Mouse (Mus musculus): ENCODE measurements around the gene Rnf215.
"Not testable (repeated sequence)": the region's sequence is repeated elsewhere in the genome, so short reads cannot be mapped to it uniquely, and the experiment has no call there.

The Rnf215 gene

DNA sequence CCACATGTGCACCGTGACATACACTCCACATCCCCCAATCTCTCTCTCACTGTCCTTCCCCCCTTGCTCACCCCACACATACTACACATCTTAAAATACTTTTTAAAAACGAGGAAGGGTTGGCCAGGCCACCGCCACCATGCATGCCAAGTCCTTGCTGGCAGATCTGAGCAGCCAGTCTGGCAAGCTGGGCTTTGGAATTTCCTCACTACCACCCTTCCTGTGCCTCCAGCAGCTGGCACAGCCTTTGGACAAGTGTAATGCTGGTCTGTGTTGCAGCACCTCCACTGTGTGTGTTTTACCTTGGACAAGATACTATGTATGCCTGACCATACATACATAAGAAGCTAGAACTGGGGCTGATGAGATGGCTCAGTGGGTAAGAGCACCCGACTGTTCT lies 21.5 kb upstream of the Rnf215 start:
- in situ Hi-C loops (cut with MboI, MseI), result no loop called here

DNA sequence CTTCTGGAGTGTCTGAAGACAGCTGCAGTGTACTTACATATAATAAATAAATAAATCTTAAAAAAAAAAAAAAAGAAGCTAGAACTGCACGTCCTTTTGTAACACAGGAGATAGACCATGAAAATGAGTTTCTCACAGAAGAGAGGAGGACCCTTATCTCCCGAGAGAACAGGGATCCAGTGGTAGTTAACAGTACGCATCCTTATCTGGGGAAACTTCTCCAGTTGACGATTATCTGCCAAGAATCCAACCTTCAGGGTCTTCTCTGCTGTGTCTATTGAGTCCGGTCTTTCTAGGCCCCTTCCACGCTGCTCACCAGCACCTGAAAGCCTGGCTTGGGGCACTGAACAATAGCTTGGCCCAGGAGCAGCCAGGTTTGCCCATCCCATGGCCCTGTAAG lies 21.0 kb upstream of the Rnf215 start:
- in situ Hi-C loops (cut with MboI, MseI), result no loop called here

DNA sequence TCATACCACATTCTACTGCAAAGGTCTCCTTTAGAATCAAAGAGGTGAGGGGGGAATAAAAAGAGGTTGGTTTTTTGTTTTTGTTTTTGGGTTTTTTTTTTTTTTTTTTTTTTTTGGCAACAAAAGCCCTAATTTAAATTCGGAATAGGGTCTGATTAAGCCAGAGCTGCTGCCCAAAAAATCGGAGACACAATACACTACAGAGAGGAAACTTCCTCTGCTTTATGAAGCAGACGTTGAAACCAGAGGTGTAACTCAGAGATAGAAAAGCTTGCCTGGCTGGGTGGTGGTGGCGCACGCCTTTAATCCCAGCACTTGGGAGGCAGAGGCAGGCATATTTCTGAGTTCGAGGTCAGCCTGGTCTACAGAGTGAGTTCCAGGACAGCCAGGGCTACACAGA lies 20.5 kb upstream of the Rnf215 start:
- in situ Hi-C loops (cut with MboI, MseI), result not testable (repeated sequence)

DNA sequence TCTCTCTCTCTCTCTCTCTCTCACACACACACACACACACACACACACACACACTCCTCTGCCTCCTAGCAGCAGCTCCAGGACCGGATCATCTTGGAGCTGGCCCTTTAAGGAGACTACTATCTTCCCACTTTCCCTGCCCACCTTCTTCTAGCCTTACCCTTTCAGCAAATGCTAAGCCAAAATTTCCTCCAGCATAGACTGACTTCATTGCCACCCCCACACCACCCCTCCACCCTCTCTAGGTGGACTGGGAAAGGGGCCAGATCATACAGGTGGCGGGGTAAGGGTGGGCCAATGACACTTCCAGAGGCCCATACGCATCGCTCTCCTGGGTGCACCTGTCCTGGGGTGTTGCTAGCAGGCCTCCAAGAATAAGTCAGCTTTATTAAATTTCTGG lies 19.6 kb upstream of the Rnf215 start:
- in situ Hi-C loops (cut with MboI, MseI), result no loop called here

DNA sequence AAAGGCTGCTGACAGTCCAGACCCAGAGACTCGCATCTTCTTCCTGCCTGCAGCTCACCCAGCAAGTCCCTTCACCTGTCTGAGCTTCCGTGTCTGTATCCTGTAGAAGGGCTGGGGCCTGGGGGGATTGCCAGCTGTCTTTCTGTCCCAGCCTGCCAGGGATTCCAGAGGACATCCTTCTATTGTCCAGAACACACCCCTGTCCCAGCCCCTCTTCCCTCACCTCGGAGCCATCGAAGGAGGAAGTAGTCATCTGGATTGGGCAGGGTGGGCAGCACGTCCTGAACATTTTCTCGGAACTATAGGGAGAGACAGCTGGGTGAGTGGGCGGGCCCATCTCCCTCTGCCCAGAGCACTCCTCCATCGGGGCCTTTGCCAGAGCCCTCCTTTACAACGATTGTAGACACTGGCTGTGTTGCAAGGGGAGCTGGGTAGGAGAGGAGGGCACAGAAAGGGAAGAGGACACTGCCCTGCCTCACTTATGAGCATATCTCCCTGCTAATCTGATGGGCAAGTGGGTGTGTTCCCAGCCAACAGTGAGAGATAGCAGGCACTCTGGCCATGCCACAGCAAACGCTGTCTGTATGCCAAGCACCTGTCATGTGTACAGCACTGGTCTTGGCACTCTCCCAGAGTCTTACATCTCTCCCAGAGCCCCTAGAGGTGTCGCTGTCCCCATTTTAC lies 18.4 kb upstream of the Rnf215 start:
- in situ Hi-C loops (cut with MboI, MseI), result no loop called here

DNA sequence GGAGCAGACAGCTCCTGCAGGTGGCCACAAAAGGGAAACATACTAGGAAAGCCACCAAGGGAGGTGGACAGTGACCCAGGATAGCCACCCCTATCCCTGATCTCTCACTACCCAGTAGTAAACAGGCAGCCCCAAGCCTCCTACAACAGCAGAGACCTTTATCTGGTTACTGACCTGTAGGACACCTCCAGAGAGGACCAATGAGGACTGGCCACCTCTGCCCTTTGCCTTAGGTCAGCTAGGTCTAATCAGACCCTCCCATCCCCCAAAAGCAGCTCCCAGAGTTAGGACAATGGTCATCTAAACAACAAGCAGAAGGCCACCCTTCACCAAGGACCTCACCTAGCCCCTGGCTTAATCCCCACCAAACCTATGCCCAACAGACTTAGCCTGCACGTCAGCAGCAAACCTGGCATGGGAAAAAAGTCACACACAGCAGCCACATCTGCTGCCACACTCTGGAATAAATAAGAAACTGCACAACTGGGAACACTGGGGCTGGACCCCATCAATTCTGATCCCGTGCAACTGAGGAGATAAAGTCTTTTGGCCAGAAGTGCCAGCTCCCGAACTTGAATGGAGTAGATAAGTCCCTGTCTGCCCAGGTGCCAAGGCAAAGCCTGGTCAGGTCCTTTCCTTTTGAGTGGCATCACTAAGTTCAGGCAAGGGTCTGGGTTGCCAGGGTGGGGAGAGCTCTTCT lies 17.5 kb upstream of the Rnf215 start:
- in situ Hi-C loops (cut with MboI, MseI), result no loop called here

DNA sequence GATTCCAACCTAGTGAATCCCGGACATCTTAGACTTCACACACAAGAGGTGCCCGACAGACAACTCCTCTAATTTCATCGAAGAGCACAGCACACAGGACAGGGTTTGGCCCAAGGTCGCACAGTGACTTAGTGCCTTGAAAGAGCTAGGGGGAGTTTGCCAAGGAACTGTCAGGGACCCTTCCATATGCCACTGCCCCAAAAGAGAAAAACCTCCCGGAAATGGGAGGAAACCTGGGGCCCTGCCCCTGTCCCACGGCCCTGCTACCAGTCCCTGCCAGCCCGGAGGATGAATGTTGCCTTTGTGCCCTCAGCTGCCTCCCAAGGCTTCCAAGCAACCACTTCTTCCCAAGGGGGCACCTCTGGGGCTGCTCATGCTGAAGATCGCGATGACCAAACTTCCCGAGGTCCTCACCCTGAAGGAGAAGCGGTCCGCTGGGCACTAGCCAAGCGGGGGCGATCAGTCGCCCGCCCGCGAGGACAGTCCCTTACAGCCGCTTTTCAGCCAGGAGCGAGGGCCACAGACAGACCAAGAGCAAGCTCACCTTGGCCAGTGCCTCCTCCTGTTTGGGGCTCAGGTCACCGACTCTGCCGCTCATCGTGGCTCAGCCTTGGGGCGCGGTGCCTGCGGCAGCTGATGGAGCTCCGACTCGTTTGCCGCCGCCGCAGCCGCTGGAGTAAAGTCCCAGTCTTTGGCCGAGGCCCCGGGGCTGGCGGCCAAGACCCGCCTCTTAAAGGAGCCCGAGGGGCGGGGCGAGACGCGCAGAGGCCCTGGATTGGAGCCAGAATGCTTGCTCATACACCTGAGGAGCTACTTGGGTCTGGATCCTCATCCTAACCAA lies 16.7 kb upstream of the Rnf215 start:
- in situ Hi-C loops (cut with MboI, MseI), result no loop called here

DNA sequence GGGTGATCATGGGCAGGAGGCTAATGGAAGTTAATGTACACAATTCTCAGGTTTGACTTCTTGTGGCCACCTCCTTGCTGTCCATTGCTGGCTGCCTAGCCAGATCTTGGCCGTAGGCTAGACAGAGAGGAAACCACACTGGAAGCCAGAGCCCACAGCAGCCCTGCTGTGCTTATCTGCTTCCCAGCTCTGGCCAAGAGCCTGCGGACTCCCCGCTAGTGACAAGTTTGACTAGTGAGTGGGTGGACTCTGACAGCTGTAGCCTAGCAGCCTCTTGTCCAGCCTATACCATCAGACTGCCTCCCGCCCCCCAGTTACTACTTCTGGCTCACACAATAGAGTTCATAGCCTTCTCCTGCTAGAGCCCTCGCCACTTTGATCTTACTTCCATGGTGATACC lies 15.4 kb upstream of the Rnf215 start:
- in situ Hi-C loops (cut with MboI, MseI), result no loop called here

DNA sequence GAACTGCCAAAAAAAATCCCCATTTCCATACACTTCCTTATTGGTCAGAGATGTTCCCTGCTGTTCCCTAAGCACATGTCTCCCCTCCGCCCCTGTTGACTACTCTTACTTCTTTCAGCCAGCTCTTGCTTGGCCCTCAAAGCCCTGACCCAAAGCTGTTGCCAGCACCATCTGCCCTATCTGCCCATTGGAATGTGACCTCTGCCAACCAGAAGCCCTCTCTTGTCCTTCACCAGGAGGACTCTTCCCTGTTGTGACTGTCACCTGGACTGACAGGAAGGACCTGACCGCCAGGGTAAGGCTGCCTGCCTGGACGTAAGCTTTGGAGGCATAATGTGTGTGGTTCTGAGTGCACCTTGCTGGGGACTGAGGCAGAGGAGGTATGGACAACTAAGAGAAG lies 13.3 kb upstream of the Rnf215 start:
- in situ Hi-C loops (cut with MboI, MseI), result no loop called here

DNA sequence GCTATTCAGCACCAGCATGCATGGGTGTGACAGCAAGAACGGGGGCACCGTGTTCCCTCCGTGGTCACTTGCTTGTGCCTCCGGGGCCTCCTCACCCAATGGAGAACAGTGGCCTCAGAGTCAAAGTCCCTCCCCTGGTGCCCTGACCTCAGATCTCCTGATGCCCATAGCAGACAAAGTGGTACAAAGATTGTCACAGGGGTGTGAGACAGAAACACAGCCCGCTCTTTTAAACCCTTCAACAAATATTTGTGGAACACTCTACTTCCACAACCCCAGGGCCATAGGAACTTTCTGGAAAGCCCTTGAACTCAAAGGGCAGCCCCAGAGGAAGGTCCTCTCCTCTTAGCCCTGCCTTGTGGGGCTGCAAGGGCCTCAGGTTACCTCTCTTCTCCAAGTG lies 12.8 kb upstream of the Rnf215 start:
- in situ Hi-C loops (cut with MboI, MseI), result no loop called here

DNA sequence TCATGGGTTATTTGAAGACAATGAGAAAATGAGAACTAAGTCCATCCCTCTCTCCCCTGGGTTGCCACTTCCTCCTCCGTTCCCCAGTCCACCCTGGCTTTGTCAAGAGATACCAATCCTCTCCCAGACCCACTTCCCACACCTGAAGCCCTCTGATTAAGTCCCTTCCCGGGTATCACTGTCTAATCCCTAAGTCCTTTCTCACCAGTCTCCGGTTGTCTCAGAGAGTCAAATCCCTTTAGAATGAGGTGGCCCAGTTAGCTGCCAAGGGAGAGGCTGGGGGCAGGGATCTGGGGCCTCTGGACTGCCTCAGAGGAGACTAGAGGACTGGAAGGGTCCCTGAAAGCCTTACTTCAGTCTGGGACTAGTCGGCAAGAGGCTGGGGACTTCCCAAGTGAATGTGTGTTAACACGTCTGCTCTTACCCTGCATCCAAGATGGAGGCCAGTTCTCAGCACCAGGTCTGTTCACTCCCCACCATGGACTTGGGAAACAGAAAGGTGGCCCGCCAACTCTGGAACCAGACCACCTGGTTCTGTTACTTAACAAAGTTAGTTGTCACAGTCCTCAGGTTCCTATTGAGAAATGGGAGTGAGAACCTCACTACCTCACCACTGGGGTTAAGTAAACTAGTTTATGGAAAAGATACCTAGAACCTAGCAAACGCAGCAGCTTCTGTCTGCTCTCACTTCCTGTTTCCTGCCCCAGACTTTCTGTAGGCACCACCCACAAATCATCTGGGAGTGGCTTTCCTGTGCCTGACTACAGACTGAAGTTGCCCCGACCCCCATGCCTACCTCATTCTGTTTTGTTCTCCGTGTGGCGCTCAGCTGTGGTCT lies 12.0 kb upstream of the Rnf215 start, which contains the start of gene Sec14l2:
TSS of gene Sec14l2 (minus strand) at position 674 of the 838 bp plus-strand sequence.
- in situ Hi-C loops (cut with MboI, MseI), result no loop called here

DNA sequence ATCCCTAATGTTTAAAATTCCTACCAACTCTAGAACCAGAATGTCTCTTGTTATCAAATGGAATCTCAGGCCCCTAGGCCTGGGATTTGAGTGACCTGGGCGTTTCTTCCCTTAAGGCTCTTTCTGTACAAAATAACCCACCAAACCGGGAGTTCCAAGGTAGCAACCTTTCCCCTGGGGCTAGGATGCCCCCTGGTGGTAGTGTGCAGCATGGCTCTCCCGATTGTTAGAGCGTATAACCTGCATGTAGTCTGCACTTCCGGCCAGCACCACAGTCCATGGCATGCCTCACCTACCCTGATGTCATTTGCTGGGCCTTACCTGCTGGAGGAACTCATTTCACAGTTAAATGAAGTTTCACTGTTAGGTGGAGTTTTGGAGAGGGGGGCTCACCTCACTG lies 11.1 kb upstream of the Rnf215 start:
- in situ Hi-C loops (cut with MboI, MseI), result no loop called here

DNA sequence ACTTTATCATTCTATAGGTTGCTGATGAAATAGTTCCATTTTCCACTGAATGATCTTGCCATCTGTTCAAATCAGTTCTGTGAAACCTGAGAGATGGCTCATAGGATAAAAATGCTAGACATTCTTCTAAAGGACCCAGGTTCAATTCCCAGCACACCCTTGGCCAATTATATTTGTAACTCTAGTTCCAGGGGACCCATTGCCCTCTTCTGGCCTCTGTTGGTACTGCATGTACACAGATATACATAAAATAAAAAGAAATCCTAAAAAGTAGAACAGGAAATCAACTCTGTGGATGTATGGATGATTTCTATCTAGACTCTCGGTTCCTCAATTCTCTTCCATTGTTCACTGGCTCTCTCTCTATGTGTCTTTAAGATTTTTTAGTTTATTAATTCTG lies 7.9 kb upstream of the Rnf215 start:
- in situ Hi-C loops (cut with MboI, MseI), result no loop called here

DNA sequence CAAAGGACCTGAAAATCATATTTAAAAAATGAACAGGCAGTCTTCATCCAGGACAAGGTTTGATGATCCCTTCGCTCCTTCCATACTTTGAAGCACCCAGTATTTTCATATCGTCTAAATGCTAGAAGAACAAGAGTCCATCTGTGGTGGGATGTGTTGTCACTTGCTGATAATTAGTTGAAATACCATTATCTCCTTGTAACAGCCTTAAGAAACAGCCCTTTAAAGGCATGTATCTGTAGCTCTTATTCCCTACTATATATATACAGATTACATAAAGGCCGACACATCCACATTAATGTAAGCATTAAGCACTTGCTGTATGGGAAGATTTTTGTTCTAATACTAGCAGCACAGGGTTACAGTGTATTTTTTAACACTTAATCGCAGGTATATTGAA lies 6.5 kb upstream of the Rnf215 start:
- in situ Hi-C loops (cut with MboI, MseI), result not testable (repeated sequence)

DNA sequence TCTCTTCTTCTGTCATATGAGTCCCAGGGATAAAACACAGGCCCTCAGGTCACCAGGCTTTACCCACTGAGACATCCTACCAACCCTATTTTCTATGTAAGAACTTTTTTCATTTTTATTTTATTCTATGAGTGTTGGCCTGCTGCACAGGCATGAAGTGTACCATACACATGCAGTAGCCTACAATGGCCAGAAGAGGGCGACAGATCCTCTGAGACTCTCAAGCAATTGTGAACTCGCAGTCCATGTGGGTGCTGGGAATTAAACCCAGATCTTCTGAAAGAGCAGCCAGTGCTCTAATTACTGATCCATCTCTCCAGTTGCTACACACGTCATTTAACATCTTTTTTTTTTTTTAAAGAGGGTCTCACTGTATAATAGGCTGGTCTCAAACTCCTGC lies 1.6 kb upstream of the Rnf215 start:
- in situ Hi-C loops (cut with MboI, MseI), result no loop called here

DNA sequence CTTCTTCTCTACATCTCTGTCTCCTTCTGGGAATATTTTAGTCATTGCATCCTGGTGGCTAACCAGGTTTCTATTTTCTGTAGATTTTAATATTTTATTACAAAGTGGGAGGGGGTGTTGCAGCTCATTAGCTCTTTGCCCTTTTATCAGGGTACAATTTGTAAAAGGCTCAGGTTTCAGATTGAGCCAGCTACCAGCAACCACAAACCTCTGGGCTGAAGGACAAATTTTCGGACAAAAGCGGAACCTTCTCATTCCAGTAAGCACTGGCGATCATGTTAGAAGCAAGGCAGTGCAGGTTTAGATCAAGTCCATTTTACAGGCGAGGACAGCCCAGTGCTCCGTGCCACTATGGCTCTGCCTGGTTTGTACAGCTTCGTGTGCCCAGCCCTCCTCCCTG lies 602 bp upstream of the Rnf215 start:
- in situ Hi-C loops (cut with MboI, MseI), result no loop called here

DNA sequence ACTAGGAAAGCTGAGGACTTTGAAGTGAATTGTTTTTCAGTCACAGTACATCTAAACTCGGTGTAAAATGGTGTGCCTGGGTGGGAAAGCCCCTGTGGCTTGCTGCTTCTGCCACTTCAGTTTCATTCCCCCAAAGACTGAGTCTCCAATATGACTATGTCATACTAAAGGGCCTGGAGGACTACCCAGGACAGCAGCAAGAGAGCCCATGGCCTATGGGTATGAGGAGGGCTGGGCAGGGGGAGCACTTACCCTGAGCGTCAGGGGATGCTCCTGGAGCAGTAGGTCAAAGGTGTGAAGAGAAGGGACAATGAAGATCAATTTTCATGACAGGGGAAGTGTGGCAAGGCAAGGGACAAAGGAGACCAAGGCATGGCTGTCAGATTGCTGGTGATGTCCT lies 4.0 kb downstream of the Rnf215 start:
- in situ Hi-C loops (cut with MboI, MseI), result loop anchor here in 1 of 2 experiments (5.0 kb wide), 1 partner anchor 78 kb away; the partner anchor contains the start of gene Castor1

DNA sequence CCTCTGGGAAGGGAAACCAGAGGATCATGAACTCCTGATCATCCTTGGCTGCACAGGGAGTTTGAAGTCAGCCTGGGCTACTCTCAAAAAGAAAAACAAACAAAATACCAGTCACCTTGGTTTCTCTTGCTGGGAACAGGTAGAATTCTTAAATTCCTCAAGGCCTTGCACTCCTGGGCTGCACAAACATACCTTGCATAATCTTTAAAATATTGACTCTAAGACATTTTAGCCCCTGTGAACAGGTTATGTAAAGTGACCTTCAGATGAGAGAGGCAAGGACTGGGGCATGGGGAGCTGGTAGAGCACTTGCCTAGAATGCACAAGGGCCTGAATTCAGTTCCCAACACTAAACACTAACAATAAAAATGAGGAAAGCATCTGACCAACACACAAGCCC lies 6.5 kb downstream of the Rnf215 start:
- in situ Hi-C loops (cut with MboI, MseI), result no loop called here

DNA sequence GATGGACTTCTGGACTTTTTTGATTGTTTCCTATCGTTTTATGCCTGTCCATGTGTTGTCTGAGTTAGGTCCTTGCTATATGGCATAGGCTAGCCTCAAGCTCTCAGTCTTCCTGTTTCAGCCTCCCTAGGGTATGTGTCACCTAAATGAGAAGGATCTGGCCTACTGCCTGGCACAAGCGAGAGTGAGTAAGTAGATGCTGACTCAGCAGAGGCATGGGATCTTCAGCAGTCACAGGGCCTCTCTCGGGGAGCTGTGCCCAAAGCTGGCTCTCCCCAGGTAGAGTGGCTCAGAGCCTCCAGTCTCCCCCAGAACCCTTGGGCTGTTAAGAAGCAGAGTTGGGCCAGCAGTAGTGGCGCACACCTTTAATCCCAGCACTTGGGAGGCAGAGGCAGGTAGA lies 7.3 kb downstream of the Rnf215 start:
- in situ Hi-C loops (cut with MboI, MseI), result no loop called here

DNA sequence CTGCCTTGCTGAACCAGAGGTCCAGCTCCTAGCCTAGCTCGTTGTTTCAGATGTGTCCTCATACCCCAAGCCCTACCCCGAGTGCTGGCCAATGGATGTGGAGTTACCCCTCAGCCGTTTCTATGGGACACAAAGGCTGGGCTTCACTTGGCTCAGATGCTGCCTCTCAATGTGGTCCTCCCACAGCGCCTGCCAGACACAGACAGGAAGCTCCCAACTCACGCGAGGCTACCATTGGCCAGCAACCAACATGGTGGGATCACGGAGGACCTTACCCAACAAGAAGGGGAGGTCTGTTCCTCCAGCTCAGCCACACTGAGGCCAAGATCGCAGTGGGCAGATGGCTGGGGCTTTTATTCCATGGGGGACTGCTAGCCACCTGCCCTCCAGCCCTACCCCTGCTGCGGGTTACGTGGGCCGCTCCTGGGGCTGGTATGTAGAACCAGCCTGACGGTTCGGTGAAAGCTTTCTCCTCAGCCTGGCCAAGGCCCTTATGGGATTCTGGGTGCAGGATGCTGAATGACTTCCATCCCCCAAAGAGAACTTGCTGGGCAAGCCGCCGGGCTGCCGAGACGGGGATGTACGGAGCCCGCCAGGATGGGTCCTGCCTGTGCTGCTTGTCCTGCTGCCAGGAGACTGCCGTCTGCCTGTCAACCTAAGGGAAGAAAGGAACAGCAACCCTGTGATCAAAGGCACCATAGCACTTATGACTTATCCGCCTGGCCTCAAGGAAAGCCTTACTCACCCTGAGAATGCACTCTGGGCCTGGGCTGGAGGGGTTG lies 8.5 kb downstream of the Rnf215 start:
- in situ Hi-C loops (cut with MboI, MseI), result no loop called here

DNA sequence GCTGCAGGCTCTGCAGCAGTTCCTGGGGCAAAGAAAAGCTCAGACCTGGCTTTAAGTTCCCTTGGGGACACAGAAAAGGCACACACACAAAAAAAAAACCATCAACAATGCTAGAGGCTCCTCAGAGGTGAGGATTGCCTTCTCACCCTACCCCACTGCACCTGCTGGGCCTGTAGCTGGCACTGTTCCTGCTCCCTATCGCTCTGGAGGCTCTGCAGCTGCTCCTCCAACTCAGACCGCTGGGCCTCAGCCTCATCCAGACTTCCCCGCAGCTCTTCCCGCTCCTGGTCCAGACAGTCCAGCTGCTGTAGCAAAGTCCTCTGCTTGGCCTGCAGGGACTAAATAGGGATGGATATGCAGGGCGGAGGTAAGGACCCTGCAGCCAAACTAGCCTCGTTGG lies 11.4 kb downstream of the Rnf215 start:
- in situ Hi-C loops (cut with MboI, MseI), result no loop called here
